Mouse (Mus musculus) kidney, postnatal 14 days (tissue): ENCODE measurements at regions not wholly inside any gene's neighbourhood (a gene's known extent, or its start where the extent isn't known, plus 50 kb on each side); places are given as distances from the start of the nearest gene placed in this dataset.

Experiments used
- DNase-seq: peaks from one replicate; pipeline ENCODE4 v3.0.0; 2022; ENCODE audit warnings: mixed read lengths

GRCm38 (mm10) chr15:36884671-36885365 lies 122.8 kb downstream of the Zfp706 start:
- no peak for DNase-seq

- DNase-seq: no peak
These were observed 123.5 kb downstream of the Zfp706 start for GRCm38 (mm10) chr15:36884074-36884473.

GRCm38 (mm10) chr15:36883156-36883555 lies 124.4 kb downstream of the Zfp706 start:
- no peak for DNase-seq

GRCm38 (mm10) chr15:36881576-36881975 lies 126.0 kb downstream of the Zfp706 start:
- DNase-seq: peak; percentile 47

GRCm38 (mm10) chr15:36880602-36881001 lies 127.0 kb downstream of the Zfp706 start:
- DNase-seq: no peak

GRCm38 (mm10) chr15:36879587-36879986 lies 128.0 kb downstream of the Zfp706 start:
- DNase-seq: no peak

- DNase-seq: no peak
These were observed 128.6 kb downstream of the Zfp706 start for GRCm38 (mm10) chr15:36878960-36879359.

- no peak for DNase-seq
These were observed 129.3 kb downstream of the Zfp706 start for GRCm38 (mm10) chr15:36878276-36878675.

GRCm38 (mm10) chr15:36877501-36877900 lies 130.1 kb downstream of the Zfp706 start:
- no peak for DNase-seq

GRCm38 (mm10) chr15:36875980-36876778 lies 131.4 kb downstream of the Zfp706 start:
- no peak for DNase-seq

GRCm38 (mm10) chr15:36874555-36874954 lies 133.0 kb downstream of the Zfp706 start:
- no peak for DNase-seq

GRCm38 (mm10) chr15:36873884-36874243 lies 133.7 kb downstream of the Zfp706 start:
- DNase-seq: no peak

- peak; percentile 90 for DNase-seq
These were observed 134.3 kb downstream of the Zfp706 start for GRCm38 (mm10) chr15:36873058-36873883.

- no peak for DNase-seq
These were observed 135.0 kb downstream of the Zfp706 start for GRCm38 (mm10) chr15:36872566-36872965.

GRCm38 (mm10) chr15:36870717-36871116 lies 136.9 kb downstream of the Zfp706 start:
- DNase-seq: no peak

- no peak for DNase-seq
These were observed 137.5 kb downstream of the Zfp706 start for GRCm38 (mm10) chr15:36870094-36870493.

GRCm38 (mm10) chr15:36866088-36866487 lies 141.5 kb downstream of the Zfp706 start:
- DNase-seq: no peak

GRCm38 (mm10) chr15:36865332-36865731 lies 142.2 kb downstream of the Zfp706 start:
- no peak for DNase-seq

- DNase-seq: no peak
These were observed 143.5 kb downstream of the Zfp706 start for GRCm38 (mm10) chr15:36864046-36864445.

GRCm38 (mm10) chr15:36858711-36859110 lies 148.9 kb downstream of the Zfp706 start:
- no peak for DNase-seq

- no peak for DNase-seq
These were observed 150.0 kb downstream of the Zfp706 start for GRCm38 (mm10) chr15:36857622-36858021.

- DNase-seq: peak; percentile 56
These were observed 151.9 kb downstream of the Zfp706 start for GRCm38 (mm10) chr15:36855550-36856131.

GRCm38 (mm10) chr15:36854900-36855321 lies 152.7 kb downstream of the Zfp706 start:
- DNase-seq: no peak
